Mouse (Mus musculus) layer of hippocampus, postnatal 10 days (tissue): ENCODE measurements around the gene Aanat. TPM values are rescaled to one million over a fixed set of nuclear protein-coding genes. Genes with fewer than 3 reads are reported as not detected.
"Not testable (repeated sequence)": the region's sequence is repeated elsewhere in the genome, so short reads cannot be mapped to it uniquely, and the experiment has no call there.

Experiments used
- DNase-seq, 2 experiments: peaks; one replicate each; pipeline ENCODE4 v3.0.0; 2021; ENCODE audit warnings: low spot score in 2 of 2
- total RNA-seq, 2 experiments: library from RNA; stranded (reverse); gene quantifications; 2 replicates each; pipeline ENCODE4 v1.2.3; 2021

The Aanat gene
- total RNA-seq, 2 experiments from 2014 or later: 0.34 TPM; not detected in 1

DNA sequence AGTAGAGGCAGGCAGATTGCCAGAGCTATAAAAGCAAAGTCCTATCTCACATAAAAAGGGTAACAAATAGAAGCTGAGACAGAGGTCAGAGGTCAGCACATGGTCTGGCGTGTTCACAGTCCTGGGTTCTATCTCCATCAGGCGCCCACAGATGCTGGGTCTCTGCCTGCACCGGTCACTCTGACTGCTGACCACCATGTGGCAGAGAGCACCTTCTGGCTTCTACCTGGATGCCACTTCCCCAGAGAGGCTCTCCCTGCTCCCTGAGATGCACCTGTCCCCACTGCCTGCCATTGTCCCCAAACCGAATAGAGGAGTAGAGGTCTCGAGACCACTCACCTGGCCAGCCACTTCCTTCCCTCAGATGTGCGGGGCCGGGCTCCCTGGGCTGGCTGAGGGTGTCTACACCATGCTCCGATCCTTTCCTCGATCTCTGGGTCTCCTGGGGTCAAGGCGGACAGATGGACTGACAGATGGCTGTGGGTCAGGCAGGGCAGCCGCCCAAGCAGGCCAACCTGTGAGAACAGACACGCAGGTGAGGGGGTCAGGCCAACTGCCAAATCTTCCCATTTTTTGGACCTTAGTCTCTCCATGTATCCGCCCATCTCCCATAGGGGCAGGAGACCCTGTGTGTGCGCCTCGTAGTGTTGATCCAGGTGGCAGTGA lies 23.9 kb downstream of the Aanat start:
- no peak for DNase-seq

DNA sequence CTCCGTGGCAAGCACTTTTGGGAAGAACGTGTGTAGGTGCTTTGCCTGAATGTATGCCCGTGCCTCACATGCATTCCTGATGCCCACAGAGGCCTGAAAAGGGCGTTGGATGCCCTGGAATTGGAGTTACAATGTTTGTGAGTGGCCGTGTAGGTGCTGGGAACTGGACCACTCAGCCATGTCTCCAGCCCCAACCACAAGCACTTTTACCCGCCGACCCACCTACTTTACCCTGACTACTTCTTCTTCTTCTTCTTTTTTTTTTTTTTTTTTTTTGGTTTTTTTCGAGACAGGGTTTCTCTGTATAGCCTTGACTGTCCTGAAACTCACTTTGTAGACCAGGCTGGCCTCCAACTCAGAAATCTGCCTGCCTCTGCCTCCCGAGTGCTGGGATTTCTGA lies 24.9 kb downstream of the Aanat start:
- DNase-seq: not testable (repeated sequence)

DNA sequence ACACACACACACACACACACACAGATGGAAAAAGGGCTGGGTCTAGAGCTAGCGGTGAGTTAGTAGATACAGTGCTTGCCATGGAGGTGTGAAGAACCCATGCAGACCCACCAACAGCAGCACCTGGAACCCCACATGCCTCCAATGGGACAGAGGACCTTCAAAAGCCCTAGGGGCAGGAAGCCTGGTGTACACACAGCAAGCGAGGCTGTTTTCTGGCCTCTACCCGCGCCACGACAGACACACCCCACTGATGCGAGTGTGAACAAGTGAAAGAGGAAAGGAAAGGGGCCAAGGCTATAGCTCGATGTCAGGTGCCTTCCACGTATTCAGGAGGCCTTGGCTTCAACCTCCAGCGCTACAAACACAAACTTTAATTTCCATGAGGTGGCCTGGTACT lies 25.7 kb downstream of the Aanat start:
- no peak for DNase-seq

DNA sequence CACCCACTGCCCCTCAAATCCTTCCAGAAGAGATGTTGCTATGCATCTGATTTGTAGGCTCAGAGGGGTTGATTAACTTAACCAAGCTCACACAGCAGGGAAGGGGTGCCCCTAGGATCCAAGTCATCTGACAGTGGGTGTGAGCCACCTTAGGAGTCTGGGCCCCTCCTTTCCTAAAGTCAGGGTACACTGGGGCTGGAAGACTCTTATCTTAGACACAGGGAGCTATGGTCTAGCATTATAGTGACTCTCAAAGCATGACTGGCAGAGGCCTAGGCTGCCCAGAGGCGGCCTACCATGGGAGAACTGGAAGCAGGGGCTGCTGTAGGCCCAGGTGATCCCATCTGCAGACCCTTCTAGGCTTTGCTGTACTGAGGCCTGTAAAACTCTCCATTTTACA lies 26.3 kb downstream of the Aanat start:
- no peak for DNase-seq

DNA sequence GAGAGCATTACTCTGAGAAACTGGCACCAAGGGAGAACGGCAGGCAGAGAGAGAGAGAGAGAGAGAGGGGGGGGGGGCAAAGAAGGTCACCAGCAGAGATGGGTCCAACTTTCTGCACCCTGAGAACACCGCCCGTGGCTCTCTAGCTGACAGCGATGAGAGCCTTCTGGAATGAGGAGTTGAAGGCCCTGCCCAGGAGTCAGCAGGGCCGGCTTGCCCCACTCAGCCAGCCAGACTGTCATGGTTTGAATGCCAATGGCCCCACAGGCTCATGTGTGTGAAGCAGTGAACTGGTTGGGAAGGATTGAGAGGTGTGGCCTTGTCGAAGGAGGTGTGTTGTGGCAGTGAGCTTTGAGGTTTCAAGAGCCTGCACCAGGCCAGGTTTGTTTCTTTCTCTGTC lies 27.0 kb downstream of the Aanat start:
- no peak for DNase-seq

DNA sequence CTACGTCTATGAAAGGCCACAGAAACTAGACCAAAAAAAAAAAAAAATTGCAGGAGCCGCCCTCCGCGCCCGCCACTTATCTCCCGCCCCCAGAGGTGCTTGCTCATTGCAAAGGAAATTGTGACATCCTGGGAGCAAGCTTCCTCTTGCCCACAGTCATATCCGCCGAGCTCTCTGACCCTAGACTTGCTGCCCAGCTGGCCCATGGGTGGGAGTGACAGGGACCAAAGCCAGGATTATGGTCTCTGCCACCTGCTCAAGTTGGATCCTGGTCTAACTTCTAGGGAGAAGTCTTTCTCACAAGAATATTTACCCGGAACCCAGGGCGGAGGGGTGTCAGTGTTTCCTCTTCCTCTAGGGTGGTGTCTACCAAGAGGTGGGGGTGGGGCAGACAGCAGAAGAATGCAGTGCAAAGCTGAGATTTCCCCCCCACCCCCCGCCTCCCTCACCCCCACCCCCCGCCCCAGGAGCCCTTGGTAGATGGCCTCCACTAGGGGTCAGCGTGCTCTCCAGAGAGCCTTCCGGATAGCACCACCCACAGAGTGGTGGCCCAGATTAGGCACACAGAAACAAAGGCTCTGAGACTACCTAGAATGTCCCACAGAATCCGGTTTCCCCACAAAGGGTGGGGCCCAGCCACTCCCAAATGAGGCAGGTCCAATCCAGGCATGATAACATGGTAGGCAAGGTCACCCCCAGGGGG lies 29.7 kb downstream of the Aanat start:
- DNase-seq: no peak

DNA sequence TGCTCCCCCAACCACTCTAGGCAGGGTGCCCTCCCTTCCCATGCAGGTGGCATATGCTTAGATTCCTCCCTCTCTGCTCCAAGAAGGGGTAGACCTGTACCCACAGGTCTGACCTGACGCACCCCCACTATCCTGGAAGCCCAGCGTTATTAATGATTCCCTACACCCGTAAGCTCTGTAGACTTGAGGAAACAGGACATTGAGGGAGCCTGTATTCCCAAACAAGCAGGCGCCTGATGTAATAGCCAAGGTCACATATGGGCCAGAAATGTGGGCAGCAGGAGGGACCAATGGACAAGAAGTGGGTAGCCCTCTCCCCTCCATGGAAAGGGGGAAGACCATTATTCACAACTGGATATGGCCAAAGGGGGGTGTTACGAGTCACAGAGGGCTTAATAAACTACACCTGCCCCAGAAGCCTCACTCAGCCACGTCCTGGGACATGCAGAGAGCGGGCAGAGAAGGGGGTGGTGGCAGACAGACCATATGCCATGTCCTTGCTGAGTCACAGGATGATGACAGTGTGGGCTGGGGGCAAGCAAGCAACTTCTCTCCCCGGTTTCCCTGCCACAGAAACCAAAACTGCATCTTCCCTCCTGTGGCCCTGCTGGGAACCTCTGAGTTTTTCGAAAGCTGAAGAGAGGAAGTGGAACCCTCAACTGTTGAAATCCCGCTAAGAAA lies 30.3 kb downstream of the Aanat start:
- DNase-seq: no peak

DNA sequence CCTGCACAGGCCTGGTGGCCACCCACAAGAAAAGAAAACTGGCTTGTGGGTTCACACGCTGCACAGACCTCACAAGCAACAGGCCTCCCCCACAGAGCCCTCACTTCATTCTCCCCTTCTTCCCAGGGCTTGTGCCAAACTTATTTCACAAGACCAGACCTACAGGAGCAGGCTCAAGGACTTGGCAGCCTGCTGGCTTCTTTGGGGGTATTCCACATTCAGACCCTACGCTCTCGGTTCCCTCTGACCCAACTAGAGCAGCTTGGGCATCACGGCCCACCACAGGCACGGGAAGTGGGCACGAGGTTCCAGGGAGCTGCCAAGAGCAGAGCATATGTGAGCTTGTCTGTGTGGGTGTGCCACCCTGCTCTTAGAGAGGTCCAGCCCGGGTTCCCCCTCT lies 31.4 kb downstream of the Aanat start:
- no peak for DNase-seq

DNA sequence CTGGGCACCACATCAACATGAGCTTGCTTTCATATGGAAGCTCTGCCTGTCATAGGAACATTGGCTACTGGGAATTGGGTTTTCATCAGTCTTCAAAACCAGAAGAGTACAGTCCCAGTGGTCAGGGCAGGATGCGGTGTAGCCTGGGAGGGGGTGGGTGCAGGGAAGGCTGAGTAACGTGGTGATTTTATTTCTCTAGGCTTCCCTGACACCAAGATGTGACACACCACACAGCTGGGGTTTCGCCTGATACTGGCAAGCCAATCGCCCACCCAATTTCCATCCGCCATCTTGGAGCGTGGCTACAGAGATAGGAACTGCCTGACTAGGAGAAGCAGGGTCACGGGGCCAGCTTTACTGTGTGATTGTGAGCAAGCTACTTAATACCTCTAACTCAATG lies 32.4 kb downstream of the Aanat start:
- DNase-seq: no peak

DNA sequence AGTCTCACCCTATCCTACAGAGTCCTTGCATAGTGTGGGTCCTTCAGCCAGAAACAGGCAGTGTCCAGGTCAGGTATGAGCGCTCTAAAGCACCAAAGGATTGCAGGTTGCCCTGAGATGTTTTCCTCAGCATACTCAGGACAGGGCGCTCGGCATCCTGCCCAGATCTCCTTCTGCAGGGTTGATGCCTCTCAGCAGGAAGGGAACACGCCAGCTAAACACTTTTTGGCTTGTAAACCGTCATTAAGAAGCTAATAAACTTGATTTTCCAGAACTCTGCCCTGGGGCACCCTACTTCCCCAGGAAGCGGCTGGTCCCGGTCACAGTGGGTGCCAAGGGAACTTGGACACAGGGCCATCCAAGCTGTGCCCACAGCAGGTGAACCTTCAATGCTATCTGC lies 32.9 kb downstream of the Aanat start:
- DNase-seq: no peak

DNA sequence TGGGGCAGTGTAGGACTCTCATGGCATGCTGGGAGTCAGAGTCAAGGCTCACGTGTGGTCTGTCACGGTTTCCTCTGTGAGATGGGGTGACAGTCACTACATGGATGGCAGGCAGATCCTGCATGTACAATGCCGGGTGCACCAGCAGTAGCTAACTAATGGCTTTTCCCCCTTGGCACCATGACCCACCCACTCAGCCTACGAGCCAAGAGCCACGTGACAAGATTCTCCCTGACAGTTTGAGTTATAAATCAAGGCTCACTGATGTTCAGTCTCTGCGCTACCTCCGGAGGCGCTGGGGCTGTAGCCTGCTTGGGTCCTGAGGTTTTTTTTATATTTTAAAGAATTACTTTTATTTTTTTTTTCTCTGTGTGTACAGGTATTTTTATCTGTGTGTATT lies 33.3 kb downstream of the Aanat start:
- DNase-seq: no peak

DNA sequence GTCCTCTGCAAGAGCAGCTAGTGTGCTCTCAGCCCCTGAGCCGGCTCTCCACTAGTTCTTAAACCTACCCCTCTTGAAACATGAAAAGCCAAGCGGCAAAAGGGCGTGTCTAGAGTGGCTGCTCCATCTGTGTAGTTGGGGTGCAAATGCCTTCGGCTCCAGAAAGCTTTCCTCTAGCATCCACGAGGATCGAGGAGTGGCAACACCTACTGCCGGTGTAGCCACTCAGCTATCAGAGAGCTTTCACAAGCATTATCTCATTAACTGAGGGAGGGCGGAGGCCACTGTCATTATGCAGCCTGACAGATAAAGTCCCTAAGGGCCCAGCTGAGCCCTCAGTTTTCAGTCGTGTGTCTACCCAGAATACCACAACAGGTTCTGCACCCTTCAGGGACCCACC lies 33.8 kb downstream of the Aanat start:
- no peak for DNase-seq

DNA sequence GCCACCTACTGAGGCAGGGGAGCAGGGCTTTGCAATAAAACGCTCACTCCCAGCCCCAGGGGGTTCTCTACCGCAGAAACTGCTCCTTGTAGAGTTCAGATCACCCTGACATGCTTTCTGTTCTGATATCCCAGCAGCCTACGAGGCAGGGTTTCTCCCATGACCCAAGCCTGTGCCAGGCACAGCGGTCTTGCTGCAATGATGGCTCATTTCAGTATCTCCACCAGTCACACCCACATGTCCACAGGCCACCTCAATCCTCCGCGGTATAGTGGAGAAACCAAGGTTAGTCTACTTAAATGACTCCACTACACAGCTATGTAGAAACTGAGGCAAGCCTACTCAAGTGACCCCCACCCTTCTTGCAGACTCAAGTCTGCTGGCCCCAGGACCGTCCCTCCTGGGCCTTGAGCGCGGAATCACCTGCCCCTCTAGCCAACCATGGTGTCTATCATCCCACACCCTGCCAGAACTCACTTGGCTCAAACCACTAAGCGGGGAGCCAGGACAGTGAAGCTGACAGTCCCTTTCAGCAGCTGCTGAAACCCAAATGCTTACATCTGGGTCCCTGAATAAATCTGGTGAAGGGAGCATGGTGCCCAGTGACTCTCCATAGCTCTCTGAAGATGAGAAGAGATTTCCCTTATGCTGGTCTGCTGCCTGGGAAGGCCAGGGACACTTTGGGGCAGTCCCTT lies 34.5 kb downstream of the Aanat start:
- no peak for DNase-seq

DNA sequence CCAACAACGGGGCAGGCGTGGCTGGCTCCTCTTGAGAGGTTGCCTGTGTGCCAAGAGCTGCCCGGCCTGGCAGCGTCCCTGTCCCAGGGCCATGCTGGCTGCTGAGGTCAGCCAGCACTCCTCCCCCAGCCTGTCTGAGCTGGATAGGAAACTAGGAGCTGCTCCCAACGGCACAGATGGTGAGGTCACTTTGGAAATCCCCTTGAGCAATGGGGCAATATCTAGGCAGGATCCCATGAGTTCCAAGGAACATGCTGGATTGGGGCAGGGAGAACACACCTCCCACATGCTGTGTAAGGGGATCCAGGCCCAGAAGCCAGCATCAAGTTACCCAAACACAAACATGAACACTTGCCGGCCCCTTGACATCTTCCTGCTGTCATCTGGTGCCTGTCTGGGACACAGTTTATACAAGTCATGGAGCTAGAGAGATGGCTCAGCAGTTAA lies 35.0 kb downstream of the Aanat start:
- DNase-seq: peak; percentile 46 to 63

DNA sequence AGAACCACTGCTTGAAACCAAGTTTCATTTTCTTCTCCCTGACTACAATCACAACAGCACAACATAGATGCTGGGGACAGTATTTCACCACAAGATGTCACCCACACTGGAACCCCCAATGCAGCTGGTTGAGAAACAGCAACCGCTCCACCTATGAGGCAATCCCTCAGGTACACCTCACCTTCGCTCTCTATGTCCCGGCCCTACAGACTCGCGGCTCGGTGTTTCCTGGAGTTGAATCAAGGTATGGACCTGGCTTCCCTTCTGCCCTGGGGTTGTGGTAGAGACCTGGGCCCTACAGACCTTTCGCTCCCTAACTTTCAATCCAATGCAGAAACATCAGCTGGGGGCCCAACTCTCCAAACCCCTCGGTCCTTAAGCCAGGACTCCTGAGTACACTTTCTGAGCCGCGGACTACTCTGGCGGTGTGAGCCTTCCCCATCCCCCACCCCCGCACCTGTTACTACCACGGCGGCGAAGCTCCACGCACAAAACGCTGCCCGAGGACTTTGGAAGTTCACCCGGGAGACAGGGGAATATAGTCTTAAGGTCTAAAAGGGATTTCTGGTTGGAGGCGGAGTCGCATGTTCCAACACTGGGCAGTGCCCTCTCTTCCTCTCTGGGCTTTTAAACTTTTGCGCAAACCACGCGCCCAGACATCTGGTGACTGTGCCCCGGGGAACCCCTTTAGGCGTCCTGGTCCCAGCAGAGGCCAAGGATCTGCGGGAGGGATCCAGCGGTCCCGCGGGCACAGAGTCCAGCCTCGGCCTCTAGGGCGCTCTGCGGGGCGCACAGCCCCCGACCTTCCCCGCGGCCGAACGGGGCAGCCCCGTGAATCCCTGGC lies 37.3 kb downstream of the Aanat start:
- DNase-seq: no peak

DNA sequence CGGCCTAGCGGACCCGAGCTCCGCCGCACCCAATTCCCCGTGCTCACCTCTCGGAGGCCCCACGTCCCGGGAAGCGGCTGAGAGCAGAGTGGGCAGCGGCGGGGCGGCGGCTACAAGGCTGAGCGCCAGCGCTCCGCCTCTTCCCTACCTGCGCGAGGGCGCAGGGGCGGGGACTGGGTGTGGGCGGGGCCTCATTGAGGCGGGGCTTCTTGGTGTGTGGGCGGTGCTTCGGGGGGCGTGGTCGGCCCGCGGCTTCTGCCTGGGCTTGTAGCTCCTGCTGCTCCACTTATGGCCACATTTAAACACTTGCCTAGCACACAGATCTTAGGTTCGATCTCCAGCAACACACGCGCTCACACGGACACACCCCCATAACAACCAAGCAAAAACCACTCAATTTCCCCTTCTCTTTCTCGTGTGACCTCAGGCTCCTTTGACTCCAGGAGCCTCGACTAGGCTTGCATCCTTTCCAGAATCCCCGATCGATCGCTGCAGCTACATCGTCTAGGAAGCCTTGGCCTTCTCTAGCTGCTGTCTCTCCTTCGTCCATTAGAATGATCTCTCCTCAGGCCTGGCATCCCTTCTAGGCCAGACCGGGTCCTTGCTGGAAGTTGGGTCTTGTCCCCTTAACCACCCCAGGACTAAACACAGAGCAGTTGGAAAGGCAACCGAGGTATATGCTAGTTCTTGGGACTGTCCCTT lies 38.0 kb downstream of the Aanat start:
- peak; percentile 54 to 55 for DNase-seq

DNA sequence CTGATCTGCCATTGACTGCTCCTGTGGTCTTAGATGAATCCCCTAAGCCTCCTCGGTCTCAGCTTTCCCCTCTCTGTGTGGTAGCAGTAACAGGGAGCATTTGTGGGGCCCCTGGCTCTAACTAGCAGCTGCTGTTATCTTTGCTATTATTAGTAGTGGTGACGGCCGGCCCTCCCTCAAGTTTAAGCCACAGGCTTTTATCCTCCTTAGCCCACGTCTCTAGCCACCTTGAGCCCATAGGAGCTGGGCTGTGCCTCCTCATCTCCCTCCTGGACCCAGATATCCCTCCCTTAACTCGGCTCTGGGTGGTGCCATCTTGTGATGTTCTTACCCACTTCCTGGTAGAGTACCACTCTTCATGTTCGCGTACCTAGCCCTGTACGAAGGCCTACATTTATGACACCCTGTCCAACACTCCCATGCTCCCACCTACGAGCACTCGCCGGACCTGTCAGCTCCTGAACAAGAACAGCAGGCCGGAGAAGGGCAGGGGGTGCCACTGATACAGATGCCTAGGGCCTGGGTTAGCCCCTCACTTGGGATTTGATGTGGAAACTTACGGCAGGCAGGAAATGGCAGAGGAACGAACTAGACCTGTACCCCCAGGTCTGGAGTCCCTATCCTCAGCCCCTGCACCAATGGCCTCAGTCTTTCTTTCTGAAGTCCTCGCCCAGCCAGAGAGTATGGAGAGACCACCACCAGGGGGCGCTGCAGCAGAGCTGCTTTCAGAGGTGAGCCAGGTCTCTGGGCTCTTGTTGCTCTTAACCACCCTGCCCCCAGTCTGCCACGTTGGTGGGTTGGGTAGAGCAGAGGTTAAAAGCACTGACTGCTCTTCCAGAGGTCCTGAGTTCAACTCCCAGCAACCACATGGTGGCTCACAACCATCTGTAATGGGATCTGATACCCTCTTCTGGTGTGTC lies 39.1 kb downstream of the Aanat start:
- peak; percentile 42 to 56 for DNase-seq

DNA sequence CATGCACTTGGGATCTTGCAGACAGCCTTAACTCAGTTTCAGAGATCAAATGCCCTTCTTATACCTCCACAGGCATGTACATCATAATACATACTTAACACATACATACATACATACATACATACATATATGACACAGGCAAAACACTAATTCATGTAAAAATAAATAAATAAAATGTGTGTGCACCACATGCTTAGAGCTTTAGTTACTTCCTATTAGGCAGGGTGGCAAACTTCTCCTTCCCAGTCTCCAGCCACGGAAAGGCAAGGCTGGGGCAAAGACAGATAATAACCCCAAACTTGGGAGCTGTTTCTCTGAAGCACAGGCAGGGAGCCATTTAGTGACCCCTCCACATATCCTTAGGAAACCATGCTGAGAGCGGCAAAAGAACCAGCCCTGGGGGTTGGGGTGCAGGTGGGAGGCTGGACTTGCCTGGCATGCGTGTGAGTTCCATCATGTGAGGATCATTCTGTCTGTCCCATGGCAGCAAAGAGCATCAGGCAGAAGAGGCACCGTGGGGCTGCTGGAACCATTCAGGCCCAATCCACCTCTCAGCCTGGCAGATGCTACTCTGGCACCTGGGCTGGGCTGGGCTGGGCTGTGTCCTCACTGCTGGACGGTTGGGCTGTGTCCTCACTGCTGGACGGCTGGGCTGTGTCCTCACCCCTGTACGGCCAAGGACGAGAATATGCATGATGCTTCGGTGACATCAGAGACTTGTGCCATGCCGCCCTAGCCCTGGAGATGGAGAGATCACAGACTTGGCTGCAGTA lies 40.3 kb downstream of the Aanat start, which contains the start of gene Rhbdf2:
Gene Rhbdf2 (minus strand): TSS at position 721 of the 773 bp plus-strand sequence.
- DNase-seq: no peak
